Mouse (Mus musculus): Measurements from ENCODE around the gene Top2a. TPM values are rescaled to one million over a fixed set of nuclear protein-coding genes. Genes with fewer than 3 reads are reported as not detected.

Gene Top2a
- polyA plus RNA-seq, 1 experiment: 674 TPM

DNA sequence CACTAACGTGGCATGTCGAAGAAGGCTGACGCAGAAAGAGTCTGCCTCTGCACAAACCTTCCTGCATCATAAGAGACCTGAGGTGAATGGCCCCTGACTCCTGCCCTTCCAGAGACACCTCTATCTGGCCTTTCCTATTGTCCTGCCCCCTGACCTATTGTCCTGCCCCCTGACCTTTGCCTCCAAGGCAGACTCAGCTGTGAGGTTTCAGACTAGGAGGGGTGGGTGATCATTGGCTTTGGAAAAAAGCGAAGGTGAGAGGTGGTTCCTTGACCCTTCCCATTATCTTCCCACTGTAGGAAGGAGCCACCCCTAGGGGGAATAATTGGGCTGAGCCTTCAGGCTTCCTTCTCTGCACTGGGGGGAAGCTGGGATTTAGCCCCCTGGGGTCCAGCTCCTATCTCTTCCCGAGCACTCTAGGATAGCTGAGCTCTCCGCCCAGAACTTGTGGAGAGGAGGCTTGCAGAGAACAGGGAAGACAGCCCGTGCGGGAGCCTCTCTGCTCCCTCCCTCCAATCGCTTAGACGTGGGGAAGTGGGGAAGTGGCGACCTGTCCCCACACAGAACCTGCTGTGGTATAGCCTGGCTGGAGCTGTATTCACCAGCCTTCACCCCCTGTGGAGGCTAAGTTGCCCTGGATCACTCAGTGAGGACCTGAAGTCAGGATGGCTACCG is 61.4 kb downstream of the Top2a start:
- Histone ChIP-seq H3K9me3 (replicated peaks; ENCODE audit: control insufficient read depth, insufficient read depth, low read length, poor library complexity, severe bottlenecking) (no peaks in the 10 kb centered on the region), H3K4me1 (ENCODE audit: control insufficient read depth, insufficient read depth, low read length) (peaks cover 10% of the 10 kb centered on the region), H3K4me3 (ENCODE audit: low read depth, low read length) (peak overlapping the region; percentile 66), H3K36me3 (ENCODE audit: control insufficient read depth, insufficient read depth, low read length, poor library complexity, severe bottlenecking) (peaks cover 5% of the 10 kb centered on the region), H3K9ac (ENCODE audit: low read depth, poor library complexity, severe bottlenecking) (peak overlapping the region; percentile 90), H3K27ac (ENCODE audit: insufficient read depth, low read length) (peak overlapping the region; percentile 80), H3K27me3 (ENCODE audit: control insufficient read depth, insufficient read depth, low read length, poor library complexity, severe bottlenecking) (no peaks in the 10 kb centered on the region)
- TF ChIP-seq EP300 (IDR thresholded peaks at IDR 0.05; ENCODE audit: insufficient read depth, low read depth, low read length): peak; percentile 93
- TF ChIP-seq CTCF (IDR thresholded peaks at IDR 0.05; ENCODE audit: low read depth, low read length): no peak

DNA sequence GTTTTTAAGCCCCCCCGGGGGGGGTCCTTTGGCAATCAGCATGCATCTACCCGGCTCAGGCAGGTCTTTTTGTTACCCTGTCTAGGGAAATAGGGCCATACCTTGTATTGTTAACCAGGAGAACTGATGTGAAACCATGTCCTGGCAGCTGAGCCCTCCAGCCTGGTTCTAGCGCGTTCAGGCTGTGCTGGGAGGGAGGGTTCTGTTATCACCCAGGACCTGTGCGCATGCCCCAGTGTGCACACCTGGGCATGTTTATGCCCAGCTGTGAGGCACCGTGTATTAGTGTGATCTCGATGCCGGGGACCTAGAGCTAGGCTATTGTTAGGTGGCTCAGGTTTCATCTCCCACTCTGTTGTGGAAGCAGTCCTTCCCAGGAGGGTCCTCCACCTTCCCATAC is 62.2 kb downstream of the Top2a start:
- H3K4me3 ChIP-seq (ENCODE audit: low read depth, low read length): peak overlapping the region; percentile 89
- H3K27me3 ChIP-seq (ENCODE audit: control insufficient read depth, insufficient read depth, low read length, poor library complexity, severe bottlenecking): no peaks in the 10 kb centered on the region
- peak overlapping the region; percentile 90 for H3K9ac ChIP-seq (ENCODE audit: low read depth, poor library complexity, severe bottlenecking)
- peak overlapping the region; percentile 2; the same call in 1 of the 2 replicates for H3K27ac ChIP-seq (ENCODE audit: insufficient read depth, low read length)
- peaks cover 2% of the 10 kb centered on the region for H3K36me3 ChIP-seq (ENCODE audit: control insufficient read depth, insufficient read depth, low read length, poor library complexity, severe bottlenecking)
- TF ChIP-seq CTCF (IDR thresholded peaks at IDR 0.05; ENCODE audit: low read depth, low read length): no peak
- TF ChIP-seq POLR2A (IDR thresholded peaks at IDR 0.05; ENCODE audit: insufficient read depth, low read length): no peak
- no peak for TF ChIP-seq EP300 (IDR thresholded peaks at IDR 0.05; ENCODE audit: insufficient read depth, low read depth, low read length)
- peaks cover 5% of the 10 kb centered on the region for H3K4me1 ChIP-seq (ENCODE audit: control insufficient read depth, insufficient read depth, low read length)
- H3K9me3 ChIP-seq (replicated peaks; ENCODE audit: control insufficient read depth, insufficient read depth, low read length, poor library complexity, severe bottlenecking): no peaks in the 10 kb centered on the region

DNA sequence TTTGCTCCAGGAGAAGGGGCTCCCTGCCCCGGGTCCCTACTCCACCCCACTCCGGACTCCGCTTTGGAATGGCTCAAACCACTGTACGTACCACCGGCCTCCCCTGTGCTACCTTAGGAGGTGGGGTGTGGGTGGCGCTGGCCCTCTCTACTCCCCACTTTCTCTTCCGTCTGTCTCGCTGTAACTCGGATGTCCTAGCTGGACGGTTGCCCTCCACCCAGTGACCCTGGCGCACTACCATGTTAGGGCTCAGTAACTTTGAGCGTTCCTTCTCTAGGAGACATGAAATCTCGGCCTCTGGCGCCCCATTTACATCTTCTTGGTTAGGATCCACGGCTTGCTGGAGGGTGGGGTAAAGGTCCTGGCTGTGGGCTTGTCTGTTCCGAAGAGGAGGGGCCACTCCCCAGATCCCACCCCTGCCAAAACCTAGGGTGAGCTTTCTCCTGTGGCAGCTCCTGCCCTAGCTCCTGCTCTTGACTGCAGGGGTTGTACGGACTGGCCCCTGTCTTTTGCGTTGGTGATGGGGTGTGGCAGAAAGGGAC is 62.9 kb downstream of the Top2a start:
- peak overlapping the region; percentile 89 for H3K4me3 ChIP-seq (ENCODE audit: low read depth, low read length)
- H3K27ac ChIP-seq (ENCODE audit: insufficient read depth, low read length): peak overlapping the region; percentile 39; the same call in 1 of the 2 replicates
- H3K4me1 ChIP-seq (ENCODE audit: control insufficient read depth, insufficient read depth, low read length): peaks cover 4% of the 10 kb centered on the region
- peak overlapping the region; percentile 90 for H3K9ac ChIP-seq (ENCODE audit: low read depth, poor library complexity, severe bottlenecking)
- H3K36me3 ChIP-seq (ENCODE audit: control insufficient read depth, insufficient read depth, low read length, poor library complexity, severe bottlenecking): no peaks in the 10 kb centered on the region
- no peaks in the 10 kb centered on the region for H3K27me3 ChIP-seq (ENCODE audit: control insufficient read depth, insufficient read depth, low read length, poor library complexity, severe bottlenecking)
- no peaks in the 10 kb centered on the region for H3K9me3 ChIP-seq (replicated peaks; ENCODE audit: control insufficient read depth, insufficient read depth, low read length, poor library complexity, severe bottlenecking)
- TF ChIP-seq CTCF (IDR thresholded peaks at IDR 0.05; ENCODE audit: low read depth, low read length) (no peak), POLR2A (IDR thresholded peaks at IDR 0.05; ENCODE audit: insufficient read depth, low read length) (no peak)

GRCm38 (mm10) chr11:98960313-98960906 is 63.6 kb downstream of the Top2a start:
- Histone ChIP-seq H3K36me3 (ENCODE audit: control insufficient read depth, insufficient read depth, low read length, poor library complexity, severe bottlenecking) (no peaks in the 10 kb centered on the region), H3K27ac (ENCODE audit: insufficient read depth, low read length) (peak overlapping the region; percentile 76), H3K9ac (ENCODE audit: low read depth, poor library complexity, severe bottlenecking) (peak overlapping the region; percentile 90), H3K4me1 (ENCODE audit: control insufficient read depth, insufficient read depth, low read length) (peaks cover 4% of the 10 kb centered on the region), H3K4me3 (ENCODE audit: low read depth, low read length) (peak overlapping the region; percentile 96), H3K27me3 (ENCODE audit: control insufficient read depth, insufficient read depth, low read length, poor library complexity, severe bottlenecking) (no peaks in the 10 kb centered on the region), H3K9me3 (replicated peaks; ENCODE audit: control insufficient read depth, insufficient read depth, low read length, poor library complexity, severe bottlenecking) (no peaks in the 10 kb centered on the region)
- no peak for TF ChIP-seq CTCF (IDR thresholded peaks at IDR 0.05; ENCODE audit: low read depth, low read length)
- no peak for TF ChIP-seq EP300 (IDR thresholded peaks at IDR 0.05; ENCODE audit: insufficient read depth, low read depth, low read length)
- no peak for TF ChIP-seq POLR2A (IDR thresholded peaks at IDR 0.05; ENCODE audit: insufficient read depth, low read length)

GRCm38 (mm10) chr11:98959437-98960312 is 64.3 kb downstream of the Top2a start:
- Histone ChIP-seq H3K4me3 (ENCODE audit: low read depth, low read length) (peak overlapping the region; percentile 96), H3K4me1 (ENCODE audit: control insufficient read depth, insufficient read depth, low read length) (peaks cover 4% of the 10 kb centered on the region), H3K36me3 (ENCODE audit: control insufficient read depth, insufficient read depth, low read length, poor library complexity, severe bottlenecking) (no peaks in the 10 kb centered on the region), H3K27ac (ENCODE audit: insufficient read depth, low read length) (peak overlapping the region; percentile 76), H3K9me3 (replicated peaks; ENCODE audit: control insufficient read depth, insufficient read depth, low read length, poor library complexity, severe bottlenecking) (no peaks in the 10 kb centered on the region), H3K9ac (ENCODE audit: low read depth, poor library complexity, severe bottlenecking) (peak overlapping the region; percentile 90), H3K27me3 (ENCODE audit: control insufficient read depth, insufficient read depth, low read length, poor library complexity, severe bottlenecking) (no peaks in the 10 kb centered on the region)
- TF ChIP-seq CTCF (IDR thresholded peaks at IDR 0.05; ENCODE audit: low read depth, low read length) (no peak), EP300 (IDR thresholded peaks at IDR 0.05; ENCODE audit: insufficient read depth, low read depth, low read length) (peak; percentile 41), POLR2A (IDR thresholded peaks at IDR 0.05; ENCODE audit: insufficient read depth, low read length) (no peak)

Data from ES-Bruce4 (cell line).